Mouse (Mus musculus) G1E-ER4 (cell line): Measurements from ENCODE around the gene Slc26a8. TPM values are rescaled to one million over a fixed set of nuclear protein-coding genes. Genes with fewer than 3 reads are reported as not detected.

Experiments
- GATA1 ChIP-seq: IDR thresholded peaks from one replicate; pipeline ENCODE4 v1.8.0; 2012; ENCODE audit warnings: low read length, inconsistent platforms
- polyA plus RNA-seq: library from polyadenylated mRNA; stranded (reverse); fragments of >175 nt; gene quantifications from 2 replicates; pipeline ENCODE4 v1.2.3, GENCODE M21; 2012

Gene Slc26a8
- polyA plus RNA-seq, 1 experiment: 0.40 TPM

DNA sequence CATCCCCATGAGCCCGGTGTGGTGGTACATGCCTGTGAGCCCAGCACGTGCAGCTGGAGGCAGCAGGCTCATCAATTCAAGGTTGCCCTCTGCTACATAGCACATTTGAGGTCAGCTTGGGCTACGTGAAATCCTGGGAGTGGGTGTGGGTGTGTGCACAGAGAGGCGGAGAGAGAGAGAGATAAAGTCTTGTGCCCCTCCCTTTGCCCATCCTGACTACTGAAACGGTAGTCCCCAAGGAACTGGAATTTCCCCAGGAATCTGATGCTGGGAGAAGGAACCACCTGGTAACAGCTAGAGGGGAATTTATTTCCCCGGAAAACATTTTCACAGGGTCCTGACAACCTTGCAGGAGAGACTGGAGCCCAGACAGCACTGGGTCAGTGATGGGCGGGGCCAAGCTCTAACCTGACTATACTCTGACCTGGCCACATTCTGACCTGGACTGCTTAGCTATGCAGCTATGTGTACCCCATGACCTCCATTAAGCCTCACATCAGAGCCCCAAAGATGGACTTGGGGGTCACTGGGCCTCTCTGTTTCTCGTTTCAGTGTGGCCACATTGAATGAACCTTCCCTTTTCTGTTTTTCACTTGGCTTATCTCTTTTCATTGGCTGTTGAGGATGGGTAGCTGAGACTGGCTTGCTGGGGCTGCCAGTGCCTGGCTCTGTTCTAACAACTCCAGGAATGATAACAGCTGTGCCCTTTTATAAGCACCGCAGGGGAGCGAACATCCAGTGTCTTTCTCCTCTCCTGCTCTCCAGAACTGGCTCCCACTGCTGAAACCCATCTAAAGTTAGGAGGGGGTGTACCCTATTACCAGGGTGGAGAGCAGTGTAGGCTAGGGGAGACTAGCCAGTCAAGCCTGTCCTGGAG is 61.5 kb downstream of the Slc26a8 start:
- TF ChIP-seq GATA1: no peak

DNA sequence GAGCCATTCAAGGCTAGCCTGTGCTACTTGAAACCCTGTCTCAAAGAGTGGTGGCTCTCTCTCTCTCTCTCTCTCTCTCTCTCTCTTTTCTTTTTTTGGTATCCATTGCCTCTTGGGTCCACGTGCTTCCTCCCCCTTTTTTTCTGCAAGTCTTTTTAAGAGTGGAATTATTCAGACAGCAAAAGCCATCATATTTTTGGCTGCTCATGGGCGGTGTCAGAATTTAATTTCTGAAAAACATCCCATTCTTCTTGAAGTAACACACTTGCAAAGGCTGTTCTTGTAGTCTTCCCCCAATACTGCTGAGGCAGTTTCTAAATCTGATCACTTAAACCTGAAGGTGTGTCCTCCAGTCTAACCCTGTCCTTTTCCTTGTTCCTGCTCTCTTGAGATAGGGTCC is 63.1 kb downstream of the Slc26a8 start:
- TF ChIP-seq GATA1: no peak

DNA sequence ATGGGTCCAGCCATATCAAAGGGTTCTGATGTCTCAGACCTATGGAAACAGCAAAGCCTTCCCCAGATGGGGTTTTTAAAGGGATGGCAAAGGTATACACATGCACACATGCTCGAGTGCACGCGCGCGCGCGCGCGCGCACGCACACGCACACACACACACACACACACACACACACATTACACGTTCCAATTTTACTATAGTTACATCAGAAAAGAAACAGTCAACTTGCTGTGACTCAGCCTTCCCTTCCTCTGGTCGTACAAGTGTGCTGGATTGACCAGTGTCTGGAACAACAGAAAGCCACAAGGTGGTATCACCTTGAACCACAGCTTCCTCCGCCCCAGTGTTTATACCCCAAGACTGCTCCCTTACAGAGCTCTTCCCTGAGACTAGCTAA is 64.7 kb downstream of the Slc26a8 start:
- no peak for TF ChIP-seq GATA1

DNA sequence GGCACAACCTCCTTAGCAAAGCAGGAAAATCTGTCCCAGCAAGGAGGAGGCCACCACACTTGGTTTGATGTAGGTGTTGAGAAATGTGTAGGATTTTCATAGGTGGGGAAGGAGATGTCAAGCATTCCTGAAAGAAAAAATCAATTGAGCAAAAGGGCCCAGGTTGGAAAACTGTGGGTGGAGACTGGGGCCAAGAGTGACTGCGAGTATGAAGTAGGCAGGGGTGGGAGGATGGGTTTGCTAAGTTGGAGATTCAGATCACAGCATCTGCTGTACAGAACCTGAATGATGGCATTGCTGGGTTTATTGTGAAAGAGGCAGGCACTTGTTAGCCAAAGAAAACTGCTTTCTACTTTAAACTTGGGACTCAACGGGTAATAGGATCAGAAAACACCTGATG is 65.2 kb downstream of the Slc26a8 start:
- TF ChIP-seq GATA1: no peak

DNA sequence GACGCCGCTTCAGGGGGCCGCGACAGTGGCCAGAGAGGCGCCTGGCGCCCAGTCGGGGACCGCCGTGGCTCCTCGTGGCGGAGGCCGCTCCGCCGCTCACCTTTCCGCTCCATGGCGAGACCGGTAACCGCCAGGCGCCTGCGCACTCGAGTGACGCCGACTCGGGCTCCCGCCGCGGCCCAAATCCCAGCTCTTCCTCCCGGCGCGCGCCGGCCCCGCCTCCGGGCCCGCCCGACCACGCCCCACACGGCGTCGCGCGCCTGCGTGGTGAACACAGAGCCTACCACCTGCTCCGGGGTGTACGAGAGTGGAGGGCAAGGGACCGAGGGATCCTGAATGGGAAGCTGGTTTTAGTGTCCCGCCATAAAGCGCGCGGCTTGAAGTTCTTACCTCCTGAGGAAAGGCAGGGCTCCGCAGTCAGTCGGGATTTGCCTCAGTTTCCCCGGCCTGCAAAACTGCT is 67.7 kb downstream of the Slc26a8 start, which contains the start of gene Srpk1:
Gene Srpk1 (minus strand): TSS at position 410 of the 460 bp plus-strand sequence.
- TF ChIP-seq GATA1: no peak

DNA sequence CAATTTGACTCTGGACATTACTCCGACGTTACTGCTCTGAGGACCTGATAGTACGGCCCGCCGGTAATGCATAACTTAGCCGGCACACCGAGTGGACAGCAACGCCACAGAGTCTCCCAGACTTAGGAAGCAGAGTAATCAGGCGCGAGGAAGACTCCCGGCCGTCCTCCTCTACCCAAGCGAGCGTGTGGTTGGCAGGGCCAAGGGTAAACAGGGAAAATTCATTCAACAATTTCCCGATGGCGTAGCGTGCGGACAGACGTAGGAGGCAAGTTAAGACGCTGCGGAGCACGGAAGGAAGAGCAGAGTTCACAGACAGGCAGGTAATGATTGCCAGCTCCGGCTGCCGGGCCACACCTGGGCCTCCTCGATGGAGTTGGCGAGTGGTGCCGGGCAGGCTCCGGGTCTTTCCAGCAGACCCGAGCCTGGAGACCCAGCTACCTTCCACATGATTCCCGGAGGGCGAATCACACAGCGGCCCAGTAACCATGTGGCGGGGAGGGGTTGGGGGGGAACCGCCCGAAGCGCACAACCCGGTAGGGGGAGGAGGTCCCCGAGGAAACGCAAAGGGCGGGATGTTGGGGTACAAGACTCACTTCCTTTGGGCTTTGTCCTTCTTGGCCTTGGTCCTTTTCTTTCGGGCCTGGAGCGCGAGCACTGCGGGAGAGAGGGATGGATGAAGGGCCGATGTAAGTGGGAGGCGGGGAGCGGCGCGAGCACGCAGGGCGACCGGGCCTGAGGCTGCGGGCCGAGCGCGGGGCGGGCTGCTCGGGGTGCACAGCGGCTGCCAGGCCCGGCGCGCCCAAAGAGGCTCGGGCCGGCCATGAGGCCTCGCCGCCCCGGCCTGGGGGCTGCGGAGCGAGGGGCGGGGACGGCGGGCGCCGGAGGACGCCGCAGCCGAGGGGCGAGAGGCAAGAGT is 68.4 kb downstream of the Slc26a8 start:
- no peak for TF ChIP-seq GATA1

DNA sequence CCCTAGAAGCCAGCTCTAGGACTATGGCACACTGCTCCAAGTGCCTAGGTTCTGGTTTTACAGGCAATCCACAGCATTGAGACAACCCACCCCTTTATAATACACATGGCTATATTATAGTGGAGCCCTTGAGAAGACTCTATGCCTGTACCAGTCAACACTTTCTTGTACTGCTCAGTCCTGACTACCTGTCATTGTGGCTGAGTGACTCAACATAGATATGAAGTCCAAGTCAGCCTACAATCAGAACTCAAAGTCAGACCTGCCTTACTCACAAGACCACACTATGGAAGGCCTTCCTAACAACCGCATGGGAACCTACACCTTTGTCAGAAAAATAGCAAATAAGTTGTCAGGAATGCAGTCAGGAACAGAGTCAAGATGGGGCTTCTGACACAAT is 71.3 kb downstream of the Slc26a8 start:
- TF ChIP-seq GATA1: no peak

DNA sequence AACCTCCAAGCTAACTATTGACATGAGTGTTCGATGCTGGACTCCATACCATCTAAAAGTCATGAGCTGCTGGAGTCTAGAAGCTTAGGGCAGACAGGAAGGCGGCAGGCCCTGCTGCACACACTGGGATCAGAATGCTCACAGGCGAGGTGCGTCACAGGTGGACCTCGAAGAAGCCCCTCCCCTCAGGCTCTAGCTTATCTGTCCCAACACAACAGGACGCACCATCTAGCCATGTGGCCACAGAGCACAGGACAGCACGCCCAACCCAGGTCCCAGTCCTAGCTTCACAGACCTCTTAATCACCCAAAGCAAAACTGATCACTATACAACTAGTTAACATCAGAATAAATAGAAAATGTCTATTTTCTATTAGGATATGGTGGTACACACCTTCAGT is 71.9 kb downstream of the Slc26a8 start:
- TF ChIP-seq GATA1: no peak

DNA sequence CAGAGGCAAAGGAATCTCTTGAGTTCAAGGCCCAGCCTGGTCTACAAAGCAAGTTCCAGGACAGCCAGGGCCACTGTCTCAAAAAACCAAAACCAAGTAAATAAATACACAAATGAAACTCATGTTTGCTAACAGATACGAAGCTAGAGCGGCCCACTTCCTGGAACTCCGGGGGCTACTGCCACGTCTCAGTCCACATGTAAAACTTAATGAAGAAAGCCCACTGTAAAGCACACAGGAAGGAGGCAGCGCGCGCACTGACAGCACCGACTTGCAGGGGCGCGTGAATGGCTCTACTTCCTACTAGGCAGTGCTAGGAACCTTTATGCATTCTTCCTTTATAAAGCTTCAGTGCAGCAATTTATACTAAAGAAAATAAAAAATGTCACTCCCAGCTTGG is 72.4 kb downstream of the Slc26a8 start:
- TF ChIP-seq GATA1: no peak

DNA sequence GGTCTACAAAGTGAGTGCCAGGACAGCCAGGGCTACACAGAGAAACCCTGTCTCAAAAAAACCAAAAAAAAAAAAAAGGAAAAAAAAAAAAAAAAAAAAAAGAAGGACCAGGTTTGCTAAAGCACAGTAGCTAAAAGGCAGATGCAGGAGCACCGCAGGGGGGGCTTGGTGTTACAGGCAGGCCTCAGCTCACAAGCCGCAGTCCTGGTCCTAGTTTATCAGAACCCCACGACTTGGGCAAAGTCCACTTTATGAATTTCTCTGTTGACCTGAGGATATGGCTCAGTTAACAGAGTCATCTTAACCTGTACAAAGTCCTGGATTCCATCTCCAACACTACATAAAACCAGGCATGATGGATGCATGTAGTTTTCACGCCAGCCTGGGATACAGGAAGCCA is 74.7 kb downstream of the Slc26a8 start:
- TF ChIP-seq GATA1: no peak

DNA sequence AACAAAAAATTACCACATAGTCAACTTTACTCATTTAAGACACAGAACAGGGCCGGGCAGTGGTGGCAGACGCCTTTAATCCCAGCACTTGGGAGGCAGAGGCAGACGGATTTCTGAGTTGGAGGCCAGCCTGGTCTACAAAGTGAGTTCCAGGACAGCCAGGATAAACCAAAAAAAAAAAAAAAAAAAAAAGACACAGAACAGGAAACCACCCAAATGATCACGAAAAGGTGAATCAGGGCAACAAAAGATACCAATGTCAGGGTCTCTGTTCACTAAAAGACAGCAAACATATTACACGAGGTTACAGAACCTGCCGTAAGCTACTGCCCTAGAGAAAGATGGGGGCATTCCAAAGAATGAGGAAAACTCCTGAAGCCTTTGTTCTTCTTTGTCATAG is 76.9 kb downstream of the Slc26a8 start:
- no peak for TF ChIP-seq GATA1

DNA sequence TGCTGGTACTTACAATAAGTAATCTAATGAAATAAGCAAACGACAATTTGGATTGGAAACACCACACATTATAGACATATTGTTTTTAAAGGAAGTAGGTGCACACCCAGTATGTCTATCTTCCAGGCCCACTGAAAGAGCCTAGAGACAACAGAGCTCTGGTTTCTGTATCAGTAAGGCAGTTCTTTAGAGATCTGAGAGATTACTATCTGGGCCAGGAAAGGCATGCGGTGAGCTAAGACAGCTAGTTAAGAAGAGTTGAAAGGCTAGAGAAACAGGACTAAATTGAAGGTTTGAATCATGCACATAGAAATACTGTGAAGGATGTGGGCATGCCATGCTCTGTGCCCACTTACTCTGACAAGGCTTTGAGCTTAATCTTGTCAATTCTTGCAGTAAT is 77.4 kb downstream of the Slc26a8 start:
- TF ChIP-seq GATA1: no peak

DNA sequence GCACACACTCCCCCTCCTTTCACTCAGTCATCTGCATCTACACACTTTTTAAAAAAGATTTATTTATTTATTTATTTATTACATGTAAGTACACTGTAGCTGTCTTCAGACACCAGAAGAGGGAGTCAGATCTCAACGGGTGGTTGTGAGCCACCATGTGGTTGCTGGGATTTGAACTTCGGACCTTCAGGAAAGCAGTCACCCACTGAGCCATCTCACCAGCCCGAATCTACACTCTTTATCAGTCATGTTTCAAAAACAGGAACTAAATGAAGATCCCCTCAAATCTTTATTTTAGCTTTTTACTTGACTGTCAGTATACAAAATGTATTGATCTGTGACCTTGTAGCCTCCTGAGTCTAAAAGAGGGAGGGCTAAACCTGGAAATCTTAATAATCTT is 80.5 kb downstream of the Slc26a8 start:
- TF ChIP-seq GATA1: no peak

DNA sequence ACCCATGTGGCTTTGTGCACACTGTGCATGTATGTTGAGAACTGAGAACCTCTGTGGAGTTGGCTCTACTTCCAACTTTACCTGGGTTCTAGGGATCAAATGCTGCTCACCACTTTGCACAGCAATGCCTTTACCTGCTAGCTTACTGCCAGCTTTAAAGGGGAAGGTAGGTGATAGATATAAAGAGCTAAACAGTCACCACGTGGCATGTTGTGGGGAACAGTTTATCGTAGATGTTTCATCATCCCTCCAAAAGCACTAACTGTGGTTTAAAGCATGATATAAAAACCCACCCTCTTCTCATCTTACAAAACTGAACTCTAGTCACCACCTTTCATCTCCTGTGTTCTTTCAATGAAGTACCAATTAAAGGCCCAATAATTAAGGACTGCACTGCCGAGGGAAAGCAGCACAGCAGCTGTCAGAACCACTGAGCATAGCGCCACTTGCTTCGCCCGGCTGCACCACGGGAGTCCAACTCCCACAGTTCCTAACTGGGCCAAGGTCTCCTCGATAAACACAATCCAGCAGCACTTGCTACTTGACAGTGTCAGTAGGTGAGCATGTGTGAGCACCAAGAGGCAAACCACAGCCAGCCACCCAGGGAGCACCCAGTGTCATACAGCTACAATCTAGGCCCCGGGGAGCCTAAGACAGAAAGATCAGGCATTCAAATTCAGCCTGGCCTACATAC is 88.3 kb downstream of the Slc26a8 start:
- no peak for TF ChIP-seq GATA1

DNA sequence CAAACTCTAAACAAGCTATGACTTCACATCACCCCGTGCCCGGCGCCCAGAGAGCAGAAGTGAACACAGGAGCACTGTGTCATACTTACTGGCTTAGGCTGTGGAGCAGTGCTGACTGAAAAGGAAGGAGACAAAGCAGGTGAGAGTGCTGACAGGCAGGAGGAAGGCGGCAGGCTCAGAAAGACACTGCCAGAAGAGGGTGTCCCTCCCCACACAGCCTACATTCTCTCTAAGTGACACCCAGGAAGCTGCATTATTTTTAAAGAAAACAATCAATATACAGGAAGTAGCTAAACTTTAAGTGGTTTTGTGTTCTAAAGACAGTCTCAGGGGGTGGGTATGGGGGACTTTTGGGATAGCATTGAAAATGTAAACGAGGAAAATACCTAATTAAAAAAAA is 89.3 kb downstream of the Slc26a8 start:
- no peak for TF ChIP-seq GATA1

DNA sequence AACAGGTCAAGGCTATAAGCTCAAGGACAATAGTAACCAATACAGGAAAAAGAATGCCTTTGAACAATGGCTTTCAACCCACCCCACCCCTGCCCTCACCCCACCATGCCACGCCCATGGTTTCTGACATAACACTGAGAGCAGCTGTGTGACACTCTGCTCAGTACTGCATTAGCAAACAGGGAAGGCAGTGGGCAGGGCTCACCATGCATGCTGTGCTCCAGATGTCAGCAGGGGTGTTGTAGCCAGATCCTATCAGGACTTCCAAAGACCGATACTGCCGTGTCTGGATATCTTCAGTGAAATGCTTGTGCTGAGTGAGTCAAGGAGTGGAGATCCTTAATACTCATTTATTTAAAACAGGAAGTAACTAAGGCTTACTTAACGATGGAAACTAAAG is 96.1 kb downstream of the Slc26a8 start:
- no peak for TF ChIP-seq GATA1

DNA sequence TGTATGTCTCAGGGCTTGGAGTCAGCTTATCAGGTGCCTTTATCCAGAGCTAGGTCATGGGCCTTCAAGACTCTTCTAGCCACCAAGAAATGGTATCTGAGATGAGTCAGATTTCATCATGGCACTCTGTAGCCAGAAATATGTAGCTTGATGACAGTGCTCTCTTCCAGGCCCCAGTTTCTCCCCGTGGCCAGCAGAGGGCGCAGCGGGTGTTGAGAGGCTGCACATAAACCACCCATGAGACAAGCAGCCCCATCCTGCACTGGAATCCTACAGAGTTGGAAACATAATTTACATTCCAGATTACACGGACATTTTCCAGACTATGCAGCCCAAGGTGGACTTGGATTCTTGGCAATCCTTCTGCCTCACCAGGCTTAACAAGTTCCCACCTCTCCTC is 97.0 kb downstream of the Slc26a8 start:
- TF ChIP-seq GATA1: no peak
